Mouse (Mus musculus) forebrain, embryonic 14.5 days (tissue): ENCODE results near the gene AC170998.1. TPM values are rescaled to one million over a fixed set of nuclear protein-coding genes. Genes with fewer than 3 reads are reported as not detected.

ENCODE experiments used
- ATAC-seq: fragments of 200-750 bp; cut with Nextera tagmentation; 2 replicates; pipeline ENCODE4 v1.8.0; 2017; ENCODE audit warnings: mild to moderate bottlenecking, moderate library complexity
- DNase-seq: peaks from one replicate; pipeline ENCODE4 v3.0.0-alpha.2; 2015; ENCODE audit warnings: low spot score
- H3K27ac ChIP-seq: fragments of 300-500 bp; sonication (generic); 2 replicates; pipeline ENCODE4 v1.5.1; 2014; ENCODE audit warnings: low read depth, mild to moderate bottlenecking, control low read depth, low read length, moderate library complexity
- H3K27me3 ChIP-seq: fragments of 300-500 bp; sonication (generic); replicated peaks from 2 replicates; pipeline ENCODE4 v1.6.1; 2014; ENCODE audit warnings: low read length, control low read depth, mixed read lengths; ENCODE audit not compliant: control insufficient read depth, insufficient read depth
- H3K36me3 ChIP-seq: fragments of 300-500 bp; sonication (generic); 2 replicates; pipeline ENCODE4 v1.6.1; 2014; ENCODE audit warnings: low read length, control low read depth; ENCODE audit not compliant: control insufficient read depth, insufficient read depth
- H3K4me1 ChIP-seq: fragments of 300-500 bp; sonication (generic); 2 replicates; pipeline ENCODE4 v1.6.1; 2014; ENCODE audit warnings: antibody characterized with exemption, low read length, control low read depth; ENCODE audit not compliant: control insufficient read depth, insufficient read depth
- H3K4me2 ChIP-seq: fragments of 300-500 bp; sonication (generic); 2 replicates; pipeline ENCODE4 v1.6.1; 2014; ENCODE audit warnings: mild to moderate bottlenecking, control low read depth, low read length
- H3K4me3 ChIP-seq: fragments of 300-500 bp; sonication (generic); 2 replicates; pipeline ENCODE4 v1.5.1; 2014; ENCODE audit warnings: low read depth, low read length, control low read depth
- H3K9ac ChIP-seq: fragments of 300-500 bp; sonication (generic); 2 replicates; pipeline ENCODE4 v1.6.1; 2014; ENCODE audit warnings: mild to moderate bottlenecking, low read length, control low read depth, moderate library complexity
- H3K9me3 ChIP-seq: fragments of 300-500 bp; sonication (generic); replicated peaks from 2 replicates; pipeline ENCODE4 v1.6.1; 2016; ENCODE audit warnings: low read length, control low read depth, mixed read lengths; ENCODE audit not compliant: control insufficient read depth
- WGBS: fragments of 180-500 bp; shearing (Covaris S2); extraction: QIAGEN DNeasy Blood & Tissue Kit; methylation state at CpG from one replicate; pipeline ENCODE4 v1.1.7; 2014; 5-methylcytosine and 5-hydroxymethylcytosine counted together
- polyA plus RNA-seq: library from polyadenylated mRNA; unstranded; fragments of >200 nt; fragmentation: Nextera tagmentation; extraction: Ambion mirVana; gene quantifications from 2 replicates; pipeline ENCODE4 v1.2.1, GENCODE M21; 2014

AC170998.1 gene
- polyA plus RNA-seq, 1 experiment from 2014 or later, result 0.61 TPM

DNA sequence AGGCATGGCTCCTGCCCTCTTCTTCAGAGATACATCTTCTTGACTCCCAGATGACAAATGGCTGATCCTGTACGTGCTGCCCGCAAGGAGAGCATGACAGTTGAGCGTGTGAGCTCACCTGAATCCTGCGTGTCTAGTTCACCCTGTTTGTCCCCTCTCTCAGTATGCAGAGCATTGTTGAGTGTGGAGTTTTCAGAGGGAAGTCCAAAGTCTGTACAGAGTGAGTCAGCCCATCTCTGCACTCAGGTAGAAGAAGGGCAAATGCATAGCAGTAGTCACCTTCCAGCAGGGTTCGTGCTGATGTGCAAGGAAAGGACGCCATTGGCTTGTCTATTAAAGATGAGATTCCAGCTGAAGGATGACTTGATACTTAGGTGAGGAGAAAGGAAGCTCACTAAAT lies 13.4 kb downstream of the AC170998.1 start:
- Histone ChIP-seq H3K4me1 (no peaks in the 10 kb centered on the region), H3K9me3 (no peaks in the 10 kb centered on the region), H3K27me3 (no peaks in the 10 kb centered on the region), H3K27ac (no peak overlapping the region), H3K4me2 (no peak overlapping the region), H3K36me3 (peaks cover 63% of the 10 kb centered on the region), H3K4me3 (no peak overlapping the region), H3K9ac (no peak overlapping the region)
- ATAC-seq (no peak), DNase-seq (no peak)
- WGBS, result 94% methylated on average over 6 of the region's 6 CpGs

DNA sequence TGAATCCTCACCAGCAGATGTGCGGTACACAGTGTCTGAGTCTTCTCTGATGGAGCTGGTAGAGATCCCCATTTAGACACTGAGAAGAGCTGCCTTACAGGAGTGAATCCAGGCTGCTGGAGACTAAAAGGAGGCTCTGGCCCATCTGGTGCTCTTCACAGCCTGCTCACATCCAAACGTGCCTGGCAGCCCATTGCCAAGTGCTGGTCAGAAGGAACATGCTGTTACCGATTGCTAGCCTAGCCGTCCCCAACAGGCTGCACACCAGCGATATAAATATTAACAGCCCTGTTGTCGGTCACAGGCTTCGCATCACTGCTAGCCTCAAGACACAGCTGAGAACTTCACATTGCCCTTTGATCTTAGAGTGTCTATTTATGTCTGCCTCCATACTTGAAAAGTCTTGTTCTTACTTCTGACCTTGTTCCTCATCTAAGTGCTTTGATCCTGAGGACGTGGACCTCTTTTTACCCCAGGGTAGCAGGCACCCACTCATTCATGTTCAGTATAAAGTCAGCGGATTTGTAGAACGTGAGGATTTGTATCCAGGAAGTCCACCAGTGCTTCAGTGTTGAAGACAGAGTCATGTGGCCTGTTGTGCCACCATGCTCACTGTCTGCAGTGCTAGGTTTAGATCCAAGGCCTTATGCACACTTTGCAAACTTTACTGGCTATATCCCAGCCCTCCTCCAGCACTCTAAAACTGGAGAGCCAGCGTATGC lies 17.4 kb downstream of the AC170998.1 start:
- Histone ChIP-seq H3K36me3 (peaks cover 81% of the 10 kb centered on the region), H3K4me2 (no peak overlapping the region), H3K4me1 (no peaks in the 10 kb centered on the region), H3K4me3 (no peak overlapping the region), H3K9me3 (no peaks in the 10 kb centered on the region), H3K27me3 (no peaks in the 10 kb centered on the region), H3K27ac (no peak overlapping the region), H3K9ac (no peak overlapping the region)
- DNase-seq, result no peak
- no peak for ATAC-seq
- whole genome bisulfite sequencing, result 93% methylated on average over 11 of the region's 11 CpGs

DNA sequence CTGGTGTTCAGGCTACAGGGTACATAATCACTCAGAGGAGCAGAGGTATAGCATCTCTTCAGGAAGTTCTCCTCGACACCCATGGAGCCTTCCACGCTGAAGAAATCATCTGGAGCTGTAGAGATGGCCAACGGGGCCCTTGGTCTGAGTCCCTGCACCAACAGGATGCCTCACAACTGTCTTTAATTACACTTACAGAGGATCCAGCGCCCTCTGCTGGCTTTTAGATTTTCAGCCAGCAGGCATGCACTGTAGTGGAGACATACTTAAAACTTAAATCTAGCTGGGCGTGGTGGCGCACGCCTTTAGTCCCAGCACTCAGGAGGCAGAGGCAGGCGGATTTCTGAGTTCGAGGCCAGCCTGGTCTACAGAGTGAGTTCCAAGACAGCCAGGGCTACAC lies 18.0 kb downstream of the AC170998.1 start:
- H3K36me3 ChIP-seq, result peaks cover 85% of the 10 kb centered on the region

DNA sequence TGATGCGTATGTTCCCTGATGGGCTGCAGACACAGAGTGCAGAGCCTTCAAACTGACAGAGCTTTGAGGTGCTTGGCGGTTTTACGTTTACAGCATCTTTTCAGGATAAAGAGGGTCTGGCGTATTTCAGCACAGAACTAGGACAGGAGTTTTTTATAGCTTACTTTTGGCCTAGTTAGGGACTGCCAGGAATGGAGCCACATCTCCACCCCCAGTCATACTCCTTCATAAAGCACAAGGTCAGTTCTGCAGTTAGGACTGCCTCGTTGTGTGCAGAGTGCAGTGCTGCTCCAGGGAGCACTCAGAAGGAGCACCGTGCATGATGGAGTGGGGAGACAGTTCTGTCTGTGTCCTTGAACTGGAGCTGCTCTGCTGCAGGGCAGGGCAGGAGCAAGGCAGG lies 19.9 kb downstream of the AC170998.1 start:
- H3K4me3 ChIP-seq, result no peak overlapping the region
- H3K9me3 ChIP-seq, result no peaks in the 10 kb centered on the region
- no peak overlapping the region for H3K9ac ChIP-seq
- DNase-seq (no peak), ATAC-seq (no peak)
- no peak overlapping the region for H3K4me2 ChIP-seq
- H3K4me1 ChIP-seq, result no peaks in the 10 kb centered on the region
- H3K27me3 ChIP-seq, result no peaks in the 10 kb centered on the region
- 90% methylated on average over 6 of the region's 6 CpGs for WGBS
- H3K27ac ChIP-seq, result no peak overlapping the region
- peaks cover 73% of the 10 kb centered on the region for H3K36me3 ChIP-seq

More for the DNA sequence above, 18.0 kb downstream of the AC170998.1 start:
- H3K9me3 ChIP-seq, result no peaks in the 10 kb centered on the region
- no peak for DNase-seq
- H3K27me3 ChIP-seq, result no peaks in the 10 kb centered on the region
- 91% methylated on average over 9 of the region's 9 CpGs for WGBS
- no peaks in the 10 kb centered on the region for H3K4me1 ChIP-seq
- no peak overlapping the region for H3K4me3 ChIP-seq
- H3K9ac ChIP-seq, result no peak overlapping the region
- ATAC-seq, result no peak
- H3K27ac ChIP-seq, result no peak overlapping the region
- no peak overlapping the region for H3K4me2 ChIP-seq

DNA sequence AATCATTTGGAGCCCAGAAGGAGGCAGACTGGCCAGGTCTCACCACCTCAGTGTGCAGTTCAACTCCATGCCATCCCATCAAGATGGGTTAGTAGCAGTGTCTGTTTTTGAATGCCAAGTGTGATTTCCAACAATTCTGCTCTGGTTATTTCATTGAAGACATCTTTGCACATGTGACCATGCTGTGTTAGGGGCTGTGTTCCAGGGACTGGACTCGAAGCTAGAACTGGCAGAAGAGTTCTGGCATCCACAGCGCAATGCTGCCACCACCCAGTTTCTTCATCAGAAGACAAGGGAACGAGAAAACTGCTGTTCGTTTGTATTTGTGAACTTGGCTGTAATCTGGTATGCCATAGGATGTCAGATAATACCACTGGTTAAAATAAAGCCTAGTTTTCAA lies 22.1 kb downstream of the AC170998.1 start:
- no peaks in the 10 kb centered on the region for H3K27me3 ChIP-seq
- H3K4me3 ChIP-seq, result no peak overlapping the region
- H3K27ac ChIP-seq, result no peak overlapping the region
- 91% methylated on average over 4 of the region's 4 CpGs for WGBS
- H3K36me3 ChIP-seq, result peaks cover 54% of the 10 kb centered on the region
- H3K4me2 ChIP-seq, result no peak overlapping the region
- H3K4me1 ChIP-seq, result no peaks in the 10 kb centered on the region
- H3K9me3 ChIP-seq, result no peaks in the 10 kb centered on the region
- DNase-seq (no peak), ATAC-seq (no peak)
- no peak overlapping the region for H3K9ac ChIP-seq

DNA sequence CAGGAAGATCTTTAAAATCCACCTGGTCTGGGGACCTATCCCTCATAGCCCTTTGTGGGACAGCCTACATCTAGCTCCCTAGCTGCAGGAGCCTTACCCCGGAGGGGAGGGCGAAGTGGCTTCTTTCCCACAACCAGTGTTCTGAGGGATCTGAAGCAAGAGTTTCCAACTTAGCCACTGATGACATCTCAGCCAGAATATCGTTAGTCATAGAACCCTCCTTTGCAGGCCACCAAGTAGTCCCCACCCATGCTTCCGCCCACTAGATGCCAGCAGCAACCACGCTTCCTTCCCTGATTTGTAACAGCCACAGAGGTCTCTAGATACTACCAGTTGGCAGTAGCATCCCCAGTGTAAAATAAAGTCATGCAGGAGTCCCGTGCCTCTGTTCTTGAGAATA lies 24.7 kb downstream of the AC170998.1 start:
- Histone ChIP-seq H3K4me2 (no peak overlapping the region), H3K9me3 (no peaks in the 10 kb centered on the region), H3K4me3 (no peak overlapping the region), H3K36me3 (peaks cover 30% of the 10 kb centered on the region), H3K4me1 (no peaks in the 10 kb centered on the region), H3K9ac (no peak overlapping the region), H3K27me3 (no peaks in the 10 kb centered on the region), H3K27ac (no peak overlapping the region)
- no peak for ATAC-seq
- DNase-seq, result no peak
- 91% methylated on average over 6 of the region's 6 CpGs for WGBS

DNA sequence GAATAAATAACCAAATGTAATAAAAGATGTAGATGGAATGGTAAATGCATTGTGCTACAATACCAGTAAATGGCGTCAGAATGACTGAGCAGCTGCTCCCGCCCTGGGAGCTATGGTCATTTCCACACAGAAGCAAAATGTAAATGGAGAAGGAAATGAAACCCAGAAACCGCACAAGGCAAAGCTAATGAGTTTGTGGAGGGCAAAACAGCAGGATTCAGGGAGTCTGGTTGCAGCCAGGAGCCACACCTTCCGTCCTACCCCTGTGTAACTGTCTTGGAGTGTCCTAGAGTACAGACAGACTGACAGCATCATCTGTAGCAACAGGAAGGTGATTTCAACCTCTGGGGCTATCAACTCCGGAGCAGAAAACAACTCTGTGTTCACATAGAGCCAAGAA lies 30.6 kb downstream of the AC170998.1 start:
- Histone ChIP-seq H3K4me1 (no peaks in the 10 kb centered on the region), H3K9me3 (no peaks in the 10 kb centered on the region), H3K27ac (no peak overlapping the region), H3K36me3 (no peaks in the 10 kb centered on the region), H3K9ac (no peak overlapping the region), H3K4me3 (no peak overlapping the region), H3K27me3 (no peaks in the 10 kb centered on the region), H3K4me2 (no peak overlapping the region)
- no peak for DNase-seq
- no peak for ATAC-seq
- 66% methylated on average over 5 of the region's 5 CpGs for WGBS

DNA sequence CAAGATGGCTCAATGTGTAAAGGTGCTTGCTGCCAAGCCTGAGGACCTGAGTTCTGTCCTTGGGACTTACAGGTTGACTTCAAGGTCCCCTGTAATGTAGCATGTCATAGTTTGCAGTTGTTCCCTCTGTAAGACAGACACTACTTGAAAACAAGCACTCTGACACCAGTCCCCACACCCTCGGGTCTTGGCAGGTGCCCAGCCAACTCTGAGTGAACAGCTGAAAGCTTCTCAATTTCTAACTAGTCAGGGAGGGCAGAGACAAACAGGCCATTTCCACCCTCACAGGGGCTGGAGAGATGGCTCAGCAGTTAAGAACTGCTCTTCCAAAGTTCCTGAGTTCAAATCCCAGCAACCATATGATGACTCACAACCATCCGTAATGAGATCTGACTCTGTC lies 31.6 kb downstream of the AC170998.1 start:
- no peaks in the 10 kb centered on the region for H3K4me1 ChIP-seq
- no peak for DNase-seq

DNA sequence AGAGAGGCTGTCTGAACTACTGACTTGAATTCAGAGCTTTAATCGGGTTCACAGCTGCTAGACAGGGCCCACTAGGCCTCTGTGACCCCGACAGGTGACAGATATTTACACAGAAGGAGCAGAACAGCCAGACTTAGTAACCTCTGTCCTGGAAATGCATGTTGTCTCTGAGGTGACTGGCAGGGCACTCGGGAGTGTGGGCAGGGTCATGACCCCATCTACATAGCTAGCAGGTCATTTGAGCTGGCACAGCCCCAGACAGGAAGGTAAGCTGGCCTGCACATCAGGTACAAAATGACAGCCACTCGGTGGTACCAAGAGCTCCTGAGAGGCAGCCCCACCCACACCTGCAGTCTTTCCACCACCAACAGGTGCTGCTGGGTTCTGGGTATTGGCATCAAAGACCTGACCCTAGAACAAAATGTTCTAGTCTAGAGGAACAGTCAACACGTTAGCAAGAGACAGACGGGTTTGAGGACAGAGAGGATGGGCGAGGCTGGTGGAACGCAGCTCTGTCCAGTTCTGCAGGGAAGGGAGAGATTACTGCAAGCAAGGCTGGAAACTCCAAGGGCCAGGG lies 34.9 kb downstream of the AC170998.1 start:
- Histone ChIP-seq H3K9ac (no peak overlapping the region), H3K4me1 (no peaks in the 10 kb centered on the region), H3K4me2 (no peak overlapping the region), H3K27me3 (no peaks in the 10 kb centered on the region), H3K4me3 (no peak overlapping the region), H3K27ac (no peak overlapping the region), H3K36me3 (no peaks in the 10 kb centered on the region), H3K9me3 (no peaks in the 10 kb centered on the region)
- WGBS, result 79% methylated on average over 8 of the region's 8 CpGs
- DNase-seq, result no peak
- ATAC-seq, result no peak

More for the DNA sequence above, 31.6 kb downstream of the AC170998.1 start:
- Histone ChIP-seq H3K4me2 (no peak overlapping the region), H3K27me3 (no peaks in the 10 kb centered on the region), H3K36me3 (no peaks in the 10 kb centered on the region), H3K9ac (no peak overlapping the region), H3K9me3 (no peaks in the 10 kb centered on the region), H3K4me3 (no peak overlapping the region), H3K27ac (no peak overlapping the region)
- ATAC-seq, result no peak
- WGBS, result 78% methylated on average over 2 of the region's 2 CpGs
